Mouse (Mus musculus): ENCODE measurements around the gene Tmem115. TPM values are rescaled to one million over a fixed set of nuclear protein-coding genes. Genes with fewer than 3 reads are reported as not detected.
A peak's percentile ranks its signal among the peaks of the same experiment; 100 is the strongest.

The Tmem115 gene
- polyA plus RNA-seq, 1 experiment from 2014 or later = 15.7 TPM

DNA sequence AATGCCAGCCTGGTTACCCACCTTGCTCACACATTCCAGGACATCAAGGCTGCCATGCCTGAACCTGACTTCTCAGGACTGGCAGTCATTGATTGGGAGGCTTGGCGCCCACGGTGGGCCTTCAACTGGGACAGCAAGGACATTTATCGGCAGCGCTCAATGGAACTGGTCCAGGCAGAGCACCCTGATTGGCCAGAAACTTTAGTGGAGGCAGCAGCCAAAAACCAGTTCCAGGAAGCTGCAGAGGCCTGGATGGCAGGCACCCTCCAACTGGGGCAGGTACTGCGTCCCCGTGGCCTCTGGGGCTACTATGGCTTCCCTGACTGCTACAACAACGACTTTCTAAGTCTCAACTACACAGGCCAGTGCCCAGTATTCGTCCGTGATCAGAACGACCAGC is 44.1 kb downstream of the Tmem115 start:
- H3K9me3 ChIP-seq (ENCODE audit: low read length) = no peaks in the 10 kb centered on the region
- no peaks in the 10 kb centered on the region for H3K27me3 ChIP-seq (ENCODE audit: insufficient read depth, low read length)
- DNase-seq (no peak), ATAC-seq (no peak)
- TF ChIP-seq EP300 (IDR thresholded peaks at IDR 0.05; ENCODE audit: low read depth) (no peak), CTCF (IDR thresholded peaks at IDR 0.05; ENCODE audit: low read depth) (no peak)
- no peak overlapping the region for H3K4me3 ChIP-seq (ENCODE audit: low read depth, low read length)
- H3K36me3 ChIP-seq (replicated peaks; ENCODE audit: insufficient read depth, low read length) = peaks cover 7% of the 10 kb centered on the region
- peaks cover 41% of the 10 kb centered on the region for H3K4me1 ChIP-seq (ENCODE audit: insufficient read depth)
- WGBS (ENCODE audit: insufficient replicate concordance) = 89% methylated on average over 10 of the region's 10 CpGs
- no peak overlapping the region for H3K27ac ChIP-seq (ENCODE audit: low read depth)
- H3K9ac ChIP-seq (replicated peaks) = peak overlapping the region; percentile 71; the same call in 1 of the 2 replicates
- peak overlapping the region; percentile 72 for H3K4me2 ChIP-seq (ENCODE audit: low read depth, low read length)

DNA sequence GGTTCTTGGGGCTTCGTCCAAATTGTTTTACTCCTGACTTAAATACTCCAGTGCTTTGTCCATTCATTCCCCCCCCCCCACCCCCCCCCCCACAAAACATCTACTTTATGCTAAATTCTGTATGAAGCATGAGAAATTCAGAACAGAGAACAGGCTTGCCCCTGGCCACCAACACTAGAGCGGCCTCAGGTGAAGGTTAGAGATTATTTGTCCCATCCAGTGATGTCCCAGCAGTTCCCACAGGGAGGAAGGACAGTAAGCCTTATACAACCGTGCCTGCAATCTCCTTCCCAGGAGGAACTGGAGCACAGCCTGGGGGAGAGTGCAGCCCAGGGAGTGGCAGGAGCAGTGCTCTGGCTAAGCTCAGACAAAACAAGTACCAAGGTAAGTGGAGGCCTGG is 44.8 kb downstream of the Tmem115 start, which contains the start of gene Naa80:
Gene Naa80, plus strand, starts transcription at position 301 of the 400 bp plus-strand sequence.
- H3K27me3 ChIP-seq (ENCODE audit: insufficient read depth, low read length) = no peaks in the 10 kb centered on the region
- ATAC-seq (no peak), DNase-seq (no peak)
- H3K36me3 ChIP-seq (replicated peaks; ENCODE audit: insufficient read depth, low read length) = peaks cover 14% of the 10 kb centered on the region
- no peak within 1 kb of the TSS for H3K4me3 ChIP-seq (ENCODE audit: low read depth, low read length)
- H3K9me3 ChIP-seq (ENCODE audit: low read length) = no peaks in the 10 kb centered on the region
- H3K9ac ChIP-seq (replicated peaks) = peak within 1 kb of the TSS; percentile 71; the same call in 1 of the 2 replicates
- WGBS (ENCODE audit: insufficient replicate concordance) = 88% methylated on average over 3 of the region's 3 CpGs
- peak within 1 kb of the TSS; percentile 72 for H3K4me2 ChIP-seq (ENCODE audit: low read depth, low read length)
- H3K4me1 ChIP-seq (ENCODE audit: insufficient read depth) = peaks cover 41% of the 10 kb centered on the region
- TF ChIP-seq EP300 (IDR thresholded peaks at IDR 0.05; ENCODE audit: low read depth) (no peak), CTCF (IDR thresholded peaks at IDR 0.05; ENCODE audit: low read depth) (no peak)
- H3K27ac ChIP-seq (ENCODE audit: low read depth) = 0 out of 2 replicates have a peak within 1 kb of the TSS, but pooled peaks have one; percentile 94

DNA sequence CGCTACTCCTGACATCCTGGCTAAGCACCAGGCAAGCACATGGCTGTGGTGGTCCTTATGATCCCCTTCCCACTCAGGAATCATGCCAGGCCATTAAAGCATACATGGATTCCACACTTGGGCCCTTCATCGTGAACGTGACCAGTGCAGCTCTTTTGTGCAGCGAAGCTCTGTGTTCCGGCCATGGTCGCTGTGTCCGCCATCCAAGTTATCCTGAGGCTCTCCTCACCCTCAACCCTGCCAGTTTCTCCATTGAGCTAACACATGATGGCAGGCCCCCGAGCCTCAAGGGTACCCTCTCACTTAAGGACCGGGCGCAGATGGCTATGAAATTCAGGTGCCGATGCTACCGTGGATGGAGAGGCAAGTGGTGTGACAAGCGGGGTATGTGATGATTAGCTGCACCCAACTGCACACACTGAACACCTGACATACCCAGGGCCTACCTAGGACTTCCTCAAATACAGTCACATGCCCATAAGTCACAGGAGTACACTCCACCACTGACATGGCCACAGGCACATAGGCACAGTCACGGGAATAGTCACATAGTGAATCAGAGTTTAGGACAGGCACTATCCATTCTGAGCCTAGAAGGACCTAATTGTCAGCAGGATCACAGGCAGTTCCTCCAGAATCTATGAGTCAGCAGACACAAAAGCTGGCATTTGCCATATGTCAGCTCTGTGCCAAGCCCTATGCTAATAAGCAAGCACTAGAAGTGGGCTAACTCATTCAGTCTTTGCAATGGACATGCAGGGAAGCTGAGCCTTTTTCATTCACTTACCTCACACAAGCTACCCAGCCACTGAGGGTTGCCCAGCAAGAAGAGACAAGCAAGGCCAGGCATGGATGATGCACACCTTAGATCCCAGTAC is 45.5 kb downstream of the Tmem115 start:
- no peaks in the 10 kb centered on the region for H3K27me3 ChIP-seq (ENCODE audit: insufficient read depth, low read length)
- ATAC-seq (no peak), DNase-seq (no peak)
- H3K9ac ChIP-seq (replicated peaks) = no peak overlapping the region
- no peaks in the 10 kb centered on the region for H3K9me3 ChIP-seq (ENCODE audit: low read length)
- H3K36me3 ChIP-seq (replicated peaks; ENCODE audit: insufficient read depth, low read length) = peaks cover 16% of the 10 kb centered on the region
- TF ChIP-seq EP300 (IDR thresholded peaks at IDR 0.05; ENCODE audit: low read depth) = no peak
- TF ChIP-seq CTCF (IDR thresholded peaks at IDR 0.05; ENCODE audit: low read depth) = no peak
- H3K4me1 ChIP-seq (ENCODE audit: insufficient read depth) = peaks cover 41% of the 10 kb centered on the region
- 92% methylated on average over 14 of the region's 14 CpGs for WGBS (ENCODE audit: insufficient replicate concordance)
- no peak overlapping the region for H3K4me3 ChIP-seq (ENCODE audit: low read depth, low read length)
- peak overlapping the region; percentile 16; the same call in 1 of the 2 replicates for H3K4me2 ChIP-seq (ENCODE audit: low read depth, low read length)
- 0 out of 2 replicates have a peak overlapping the region, but pooled peaks have one; percentile 94 for H3K27ac ChIP-seq (ENCODE audit: low read depth)

DNA sequence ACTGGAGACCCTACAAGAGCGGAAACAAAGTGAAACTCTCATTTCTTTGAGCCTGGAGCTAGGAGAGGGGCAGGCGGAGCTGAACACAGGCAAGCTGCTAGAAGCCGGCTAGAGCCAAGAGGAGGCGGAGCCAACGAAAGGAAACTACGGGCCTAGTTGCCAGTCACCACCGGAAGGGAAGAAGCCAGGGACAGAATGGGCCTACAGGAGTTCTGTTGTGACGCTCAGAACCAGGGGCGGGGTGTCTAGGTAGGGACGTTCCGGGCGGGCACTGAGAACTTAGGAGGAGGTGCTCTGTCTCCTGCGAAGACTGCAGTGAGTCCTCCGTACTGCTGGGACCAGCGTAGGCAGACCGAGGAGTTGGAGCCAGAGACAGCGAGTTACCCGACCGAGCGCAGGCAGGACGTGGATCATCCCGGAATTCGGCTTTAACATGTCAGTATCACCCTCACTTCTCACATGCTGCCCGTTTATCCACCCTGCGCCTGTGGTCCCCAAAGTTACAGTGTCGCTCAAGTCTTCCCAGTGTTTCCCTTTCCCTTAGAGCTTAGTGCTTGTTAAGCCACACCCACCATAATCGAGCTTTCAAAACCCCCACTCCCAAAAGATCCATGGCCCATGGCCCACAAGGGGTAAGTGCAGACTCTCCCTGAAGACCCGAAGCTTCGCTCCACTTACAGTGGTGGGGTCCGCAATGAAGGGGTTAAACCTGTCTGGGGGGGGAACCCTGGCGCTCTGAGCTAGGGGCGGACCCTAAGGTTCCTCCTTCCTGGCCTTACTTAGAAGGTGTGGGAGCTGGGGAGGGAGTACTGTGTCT is 47.0 kb downstream of the Tmem115 start, which contains the start of gene Hyal3:
Gene Hyal3, plus strand, starts transcription at position 318 of the 817 bp plus-strand sequence.
- peak; percentile 88 for DNase-seq
- TF ChIP-seq EP300 (IDR thresholded peaks at IDR 0.05; ENCODE audit: low read depth) (peak; percentile 42; the same call in 1 of the 2 replicates), CTCF (IDR thresholded peaks at IDR 0.05; ENCODE audit: low read depth) (0 out of 2 replicates have a peak, but pooled peaks have one; percentile 3)
- H3K4me3 ChIP-seq (ENCODE audit: low read depth, low read length) = peak within 1 kb of the TSS; percentile 55
- H3K9ac ChIP-seq (replicated peaks) = peak within 1 kb of the TSS; percentile 86
- peaks cover 16% of the 10 kb centered on the region for H3K36me3 ChIP-seq (replicated peaks; ENCODE audit: insufficient read depth, low read length)
- ATAC-seq = peak; percentile 68
- peaks cover 37% of the 10 kb centered on the region for H3K4me1 ChIP-seq (ENCODE audit: insufficient read depth)
- H3K27ac ChIP-seq (ENCODE audit: low read depth) = peak within 1 kb of the TSS; percentile 94
- 0% methylated on average over 31 of the region's 32 CpGs for WGBS (ENCODE audit: insufficient replicate concordance)
- H3K9me3 ChIP-seq (ENCODE audit: low read length) = no peaks in the 10 kb centered on the region
- H3K27me3 ChIP-seq (ENCODE audit: insufficient read depth, low read length) = no peaks in the 10 kb centered on the region
- peak within 1 kb of the TSS; percentile 97 for H3K4me2 ChIP-seq (ENCODE audit: low read depth, low read length)

DNA sequence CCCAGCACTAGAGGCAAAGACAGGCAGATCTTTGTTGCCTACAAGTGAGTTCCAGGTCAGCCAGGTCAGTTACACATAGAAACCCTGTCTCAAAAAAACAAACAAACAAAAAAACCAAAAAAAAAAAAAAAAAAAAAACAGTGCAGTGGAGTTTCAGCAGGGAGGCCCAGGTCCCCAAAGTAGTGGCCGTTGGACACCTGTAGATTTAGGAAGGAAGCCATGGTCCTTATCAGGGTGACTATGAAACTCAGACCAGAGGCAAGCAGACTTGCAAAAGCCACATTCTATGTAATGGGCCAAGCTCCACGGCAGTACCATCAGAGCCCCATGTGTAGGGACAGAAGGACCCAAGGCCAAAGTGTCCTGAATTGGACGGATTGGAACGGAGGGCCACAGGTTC is 47.8 kb downstream of the Tmem115 start:
- Histone ChIP-seq H3K4me3 (ENCODE audit: low read depth, low read length) (peak overlapping the region; percentile 55), H3K4me1 (ENCODE audit: insufficient read depth) (peaks cover 36% of the 10 kb centered on the region), H3K4me2 (ENCODE audit: low read depth, low read length) (peak overlapping the region; percentile 97), H3K36me3 (replicated peaks; ENCODE audit: insufficient read depth, low read length) (peaks cover 16% of the 10 kb centered on the region), H3K27ac (ENCODE audit: low read depth) (peak overlapping the region; percentile 94), H3K9ac (replicated peaks) (peak overlapping the region; percentile 86), H3K27me3 (ENCODE audit: insufficient read depth, low read length) (no peaks in the 10 kb centered on the region), H3K9me3 (ENCODE audit: low read length) (no peaks in the 10 kb centered on the region)
- ATAC-seq = no peak
- DNase-seq = no peak
- 37% methylated on average over 4 of the region's 4 CpGs for WGBS (ENCODE audit: insufficient replicate concordance)
- TF ChIP-seq CTCF (IDR thresholded peaks at IDR 0.05; ENCODE audit: low read depth) (no peak), EP300 (IDR thresholded peaks at IDR 0.05; ENCODE audit: low read depth) (no peak)
